Comparison of ENCODE assay signal across 8 mouse cellular contexts in the genomic region with DNA sequence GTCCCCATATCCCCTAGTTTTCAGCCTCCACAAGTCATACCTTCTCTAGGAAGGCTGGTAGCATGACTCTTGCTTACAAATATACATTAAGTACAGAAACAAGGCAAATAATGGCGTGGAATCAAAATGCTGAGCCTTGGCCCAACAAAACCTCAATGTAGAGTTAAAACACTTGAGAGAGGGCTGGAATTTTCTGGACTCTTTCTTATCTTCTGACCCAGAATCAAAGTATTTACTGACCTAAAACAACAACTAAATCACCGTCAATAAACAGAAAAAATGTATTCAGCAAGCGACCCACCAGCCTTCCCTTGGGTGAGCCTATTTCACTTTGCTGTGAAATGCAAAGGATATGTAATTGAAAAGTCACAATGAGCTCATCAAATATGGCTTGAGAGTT. TPM values are rescaled to one million over a fixed set of nuclear protein-coding genes. Genes with fewer than 3 reads are reported as not detected.
A peak's percentile ranks its signal among the peaks of the same experiment; 100 is the strongest.
DNase-seq lines count a peak whose midpoint lies in the region; ATAC-seq and TF ChIP-seq lines count a peak whose summit lies in the region.

No protein-coding gene starts in this region.

- TF ChIP-seq EP300 in ES-Bruce4 (IDR thresholded peaks at IDR 0.05; ENCODE audit: insufficient read depth, low read depth, low read length) = no peak
- TF ChIP-seq EP300 in heart, postnatal 0 days (IDR thresholded peaks at IDR 0.05; ENCODE audit: low read depth) = no peak
- TF ChIP-seq EP300 in liver, postnatal 0 days (IDR thresholded peaks at IDR 0.05; ENCODE audit: low read depth) = no peak

- no peak overlapping the region for H3K27ac ChIP-seq in heart, embryonic 10.5 days
- 0 out of 2 replicates have a peak overlapping the region, but pooled peaks have one; percentile 78 for H3K27ac ChIP-seq in ES-Bruce4 (ENCODE audit: insufficient read depth, low read length)
- peak overlapping the region; percentile 100; the same call in 1 of the 2 replicates for H3K27ac ChIP-seq in heart, postnatal 0 days (ENCODE audit: low read depth)
- H3K27ac ChIP-seq in liver, postnatal 0 days (ENCODE audit: low read depth) = peak overlapping the region; percentile 98

- TF ChIP-seq CTCF in ES-Bruce4 (IDR thresholded peaks at IDR 0.05; ENCODE audit: low read depth, low read length) = no peak
- TF ChIP-seq CTCF in heart, postnatal 0 days (IDR thresholded peaks at IDR 0.05; ENCODE audit: low read depth) = no peak
- no peak for TF ChIP-seq CTCF in liver, postnatal 0 days (IDR thresholded peaks at IDR 0.05; ENCODE audit: low read depth)

- H3K4me1 ChIP-seq in heart, embryonic 10.5 days = peaks cover 42% of the 10 kb centered on the region
- H3K4me1 ChIP-seq in ES-Bruce4 (ENCODE audit: control insufficient read depth, insufficient read depth, low read length) = no peaks in the 10 kb centered on the region
- H3K4me1 ChIP-seq in heart, postnatal 0 days (ENCODE audit: control insufficient read depth, insufficient read depth) = peaks cover 31% of the 10 kb centered on the region
- peaks cover 33% of the 10 kb centered on the region for H3K4me1 ChIP-seq in liver, postnatal 0 days (ENCODE audit: insufficient read depth)

- peak overlapping the region; percentile 83 for H3K4me3 ChIP-seq in heart, embryonic 10.5 days
- no peak overlapping the region for H3K4me3 ChIP-seq in ES-Bruce4 (ENCODE audit: low read depth, low read length)
- peak overlapping the region; percentile 88 for H3K4me3 ChIP-seq in heart, postnatal 0 days (ENCODE audit: low read depth, low read length)
- H3K4me3 ChIP-seq in liver, postnatal 0 days (ENCODE audit: low read depth, low read length) = peak overlapping the region; percentile 72

- 52% methylated on average over 3 of the region's 3 CpGs for WGBS in heart, embryonic 10.5 days
- WGBS in heart, postnatal 0 days = 40% methylated on average over 3 of the region's 3 CpGs
- WGBS in liver, postnatal 0 days (ENCODE audit: insufficient replicate concordance) = 63% methylated on average over 3 of the region's 3 CpGs

- peak overlapping the region; percentile 91 for H3K9ac ChIP-seq in ES-Bruce4 (ENCODE audit: low read depth, poor library complexity, severe bottlenecking)
- peak overlapping the region; percentile 83 for H3K9ac ChIP-seq in heart, postnatal 0 days (replicated peaks; ENCODE audit: low read depth, low read length)
- peak overlapping the region; percentile 88 for H3K9ac ChIP-seq in liver, postnatal 0 days (replicated peaks)

- no peaks in the 10 kb centered on the region for H3K9me3 ChIP-seq in heart, embryonic 10.5 days
- H3K9me3 ChIP-seq in ES-Bruce4 (replicated peaks; ENCODE audit: control insufficient read depth, insufficient read depth, low read length, poor library complexity, severe bottlenecking) = no peaks in the 10 kb centered on the region
- H3K9me3 ChIP-seq in heart, postnatal 0 days (replicated peaks; ENCODE audit: control insufficient read depth, low read length) = no peaks in the 10 kb centered on the region
- no peaks in the 10 kb centered on the region for H3K9me3 ChIP-seq in liver, postnatal 0 days (ENCODE audit: low read length)

- intact Hi-C loops in heart, postnatal 14 days (cut with DNase I) = loop anchor here (2.0 to 10.0 kb wide), 2 partner anchors 48 to 254 kb away; partner anchors contain the start of gene Pramef8

- H3K4me2 ChIP-seq in heart, postnatal 0 days (ENCODE audit: low read depth, low read length) = peak overlapping the region; percentile 68
- peak overlapping the region; percentile 78 for H3K4me2 ChIP-seq in liver, postnatal 0 days (ENCODE audit: low read depth, low read length)

- no peak for DNase-seq in heart, embryonic 10.5 days (ENCODE audit: low spot score)
- DNase-seq in heart, postnatal 14 days = no peak
- no peak for DNase-seq in heart, postnatal 0 days (ENCODE audit: low spot score)
- DNase-seq in liver, postnatal 0 days = no peak
- no peak for DNase-seq in adrenal gland, postnatal 36 days
- no peak for DNase-seq in gastrocnemius, postnatal 25 days
- DNase-seq in kidney, postnatal 14 days = no peak

- no peak for ATAC-seq in heart, postnatal 0 days (ENCODE audit: insufficient read depth, low read depth)
- ATAC-seq in liver, postnatal 0 days = no peak

- no peaks in the 10 kb centered on the region for H3K27me3 ChIP-seq in heart, embryonic 10.5 days (ENCODE audit: insufficient read depth, poor library complexity, severe bottlenecking)
- H3K27me3 ChIP-seq in ES-Bruce4 (ENCODE audit: control insufficient read depth, insufficient read depth, low read length, poor library complexity, severe bottlenecking) = no peaks in the 10 kb centered on the region
- H3K27me3 ChIP-seq in heart, postnatal 0 days (ENCODE audit: control insufficient read depth, insufficient read depth, low read length) = no peaks in the 10 kb centered on the region
- H3K27me3 ChIP-seq in liver, postnatal 0 days (ENCODE audit: insufficient read depth, low read length) = no peaks in the 10 kb centered on the region

- TF ChIP-seq POLR2A in ES-Bruce4 (IDR thresholded peaks at IDR 0.05; ENCODE audit: insufficient read depth, low read length) = no peak

- H3K36me3 ChIP-seq in heart, embryonic 10.5 days = 0 out of 2 replicates have a peak, but pooled peaks cover 4% of the 10 kb centered on the region
- H3K36me3 ChIP-seq in ES-Bruce4 (ENCODE audit: control insufficient read depth, insufficient read depth, low read length, poor library complexity, severe bottlenecking) = no peaks in the 10 kb centered on the region
- H3K36me3 ChIP-seq in heart, postnatal 0 days (replicated peaks; ENCODE audit: control insufficient read depth, insufficient read depth, low read length) = no peaks in the 10 kb centered on the region
- 0 out of 2 replicates have a peak, but pooled peaks cover 6% of the 10 kb centered on the region for H3K36me3 ChIP-seq in liver, postnatal 0 days (replicated peaks; ENCODE audit: insufficient read depth, low read length)

RNA-seq across cellular contexts. Expression of gene Prdm2, which starts 52.0 kb away (rescaled TPM):
- polyA plus RNA-seq in heart, embryonic 10.5 days (2016; fragmentation: Nextera tagmentation; extraction: Ambion mirVana) = 9.6 and 10.0 TPM in 2 replicates
- 10 to 100 TPM; 22.0 to 23.6 TPM for total RNA-seq in heart, postnatal 14 days (2021)
- 34.9 and 38.2 TPM in 2 replicates for polyA plus RNA-seq in ES-Bruce4 (2011; ENCODE audit: insufficient read depth, insufficient read length, low read depth, missing spikeins)
- 5.5 and 5.7 TPM in 2 replicates for total RNA-seq in heart, postnatal 0 days (2014; rRNA removed; ENCODE audit: low replicate concordance)
- polyA plus RNA-seq in heart, postnatal 0 days (2015; fragmentation: Nextera tagmentation; extraction: Ambion mirVana) = 5.2 and 5.8 TPM in 2 replicates
- polyA plus RNA-seq in liver, postnatal 0 days (2015; fragmentation: Nextera tagmentation; extraction: Ambion mirVana) = 2.6 and 4.1 TPM in 2 replicates
- total RNA-seq in adrenal gland, postnatal 36 days (2021) = 10 to 100 TPM; 26.2 to 28.1 TPM
- total RNA-seq in gastrocnemius, postnatal 25 days (2021) = 10 to 100 TPM; 16.2 to 21.1 TPM
